Mouse (Mus musculus) hematopoietic stem cell, adult 5-6 weeks (primary cell): ENCODE results near the gene Ttll3. TPM values are rescaled to one million over a fixed set of nuclear protein-coding genes. Genes with fewer than 3 reads are reported as not detected.

Experiments used
- ATAC-seq, 2 experiments: fragments of 125-278 bp in 1 of 2; replicated peaks in 1 of 2; 2 replicates each; pipeline ENCODE4 v1.8.0; 2016 to 2017; ENCODE audit warnings: inconsistent platforms in 2 of 2, mild to moderate bottlenecking in 2 of 2, moderate number of reproducible peaks in 2 of 2, low read depth in 1 of 2, moderate TSS enrichment in 1 of 2; ENCODE audit not compliant: low FRiP score in 2 of 2, poor library complexity in 2 of 2, severe bottlenecking in 2 of 2, insufficient read depth in 1 of 2, low TSS enrichment in 1 of 2
- total RNA-seq: library from RNA; stranded (forward); fragments of 172-1452, 232-1000 nt; gene quantifications from 2 replicates; pipeline ENCODE4 v1.2.3, GENCODE M21; 2017

Ttll3 gene
- total RNA-seq, 1 experiment from 2014 or later = 7.5 TPM

GRCm38 (mm10) chr6:113370194-113370929 lies 18.7 kb upstream of the Ttll3 start:
- ATAC-seq = no peak

- ATAC-seq = no peak
Measured at GRCm38 (mm10) chr6:113373491-113373890, 15.6 kb upstream of the Ttll3 start.

- no peak; a peak in 1 of 4 replicates for ATAC-seq
Measured at GRCm38 (mm10) chr6:113377172-113377495, 11.9 kb upstream of the Ttll3 start.

- ATAC-seq = peak; percentile 82 to 84
Measured at GRCm38 (mm10) chr6:113377496-113378385, 11.3 kb upstream of the Ttll3 start, which contains the start of the genes Tada3 and Arpc4. Gene Tada3, minus strand, starts transcription at chr6:113377883. Gene Arpc4, plus strand, starts transcription at chr6:113378115.

- ATAC-seq = peak in 1 of 2 experiments; percentile 18; a peak in 1 of 4 replicates
Measured at GRCm38 (mm10) chr6:113379246-113379645, 9.8 kb upstream of the Ttll3 start.

GRCm38 (mm10) chr6:113380480-113380879 lies 8.6 kb upstream of the Ttll3 start:
- no peak for ATAC-seq

- no peak for ATAC-seq
Measured at GRCm38 (mm10) chr6:113384351-113384927, 4.6 kb upstream of the Ttll3 start.

- no peak for ATAC-seq
Measured at GRCm38 (mm10) chr6:113385160-113385714, 3.8 kb upstream of the Ttll3 start.

- no peak for ATAC-seq
Measured at GRCm38 (mm10) chr6:113386025-113386424, 3.0 kb upstream of the Ttll3 start.

- ATAC-seq = no peak
Measured at GRCm38 (mm10) chr6:113390715-113391114, 1.7 kb downstream of the Ttll3 start.

GRCm38 (mm10) chr6:113392015-113392386 lies 2.9 kb downstream of the Ttll3 start:
- no peak for ATAC-seq

GRCm38 (mm10) chr6:113392387-113393071 lies 3.5 kb downstream of the Ttll3 start:
- ATAC-seq = peak; percentile 63 to 74

- ATAC-seq = no peak
Measured at GRCm38 (mm10) chr6:113393951-113394350, 4.9 kb downstream of the Ttll3 start.

- no peak for ATAC-seq
Measured at GRCm38 (mm10) chr6:113394811-113395210, 5.8 kb downstream of the Ttll3 start.

- no peak for ATAC-seq
Measured at GRCm38 (mm10) chr6:113395501-113395900, 6.4 kb downstream of the Ttll3 start.

GRCm38 (mm10) chr6:113396270-113397030 lies 7.4 kb downstream of the Ttll3 start:
- ATAC-seq = no peak

- ATAC-seq = no peak
Measured at GRCm38 (mm10) chr6:113402094-113402493, 13.0 kb downstream of the Ttll3 start.
